Mouse (Mus musculus) hindbrain, postnatal 0 days (tissue): ENCODE measurements at regions not wholly inside any gene's neighbourhood (a gene's known extent, or its start where the extent isn't known, plus 50 kb on each side); places are given as distances from the start of the nearest gene placed in this dataset.

Source experiments
- ATAC-seq: fragments of 200-750 bp; cut with Nextera tagmentation; 2 replicates; pipeline ENCODE4 v1.8.0; 2017; ENCODE audit warnings: mild to moderate bottlenecking, moderate TSS enrichment, moderate library complexity
- DNase-seq: peaks from one replicate; pipeline ENCODE4 v3.0.0-alpha.2; 2015; ENCODE audit warnings: low spot score
- H3K27ac ChIP-seq: fragments of 300-500 bp; sonication (generic); 2 replicates; pipeline ENCODE4 v1.5.1; 2014; ENCODE audit warnings: mild to moderate bottlenecking
- H3K27me3 ChIP-seq: fragments of 300-500 bp; sonication (generic); 2 replicates; pipeline ENCODE4 v1.6.1; 2014; ENCODE audit warnings: low read length, mixed read lengths; ENCODE audit not compliant: insufficient read depth
- H3K36me3 ChIP-seq: fragments of 300-500 bp; sonication (generic); 2 replicates; pipeline ENCODE4 v1.6.1; 2014; ENCODE audit warnings: low read length, mixed read lengths; ENCODE audit not compliant: insufficient read depth
- H3K4me1 ChIP-seq: fragments of 300-500 bp; sonication (generic); 2 replicates; pipeline ENCODE4 v1.6.1; 2014; ENCODE audit warnings: antibody characterized with exemption, low read length, mixed read lengths; ENCODE audit not compliant: insufficient read depth
- H3K4me2 ChIP-seq: fragments of 300-500 bp; sonication (generic); 2 replicates; pipeline ENCODE4 v1.6.1; 2014; ENCODE audit warnings: low read depth, mild to moderate bottlenecking, low read length, moderate library complexity, mixed read lengths
- H3K4me3 ChIP-seq: fragments of 300-500 bp; sonication (generic); 2 replicates; pipeline ENCODE4 v1.5.1; 2014; ENCODE audit warnings: low read length
- H3K9ac ChIP-seq: fragments of 300-500 bp; sonication (generic); replicated peaks from 2 replicates; pipeline ENCODE4 v1.6.1; 2014; ENCODE audit warnings: mild to moderate bottlenecking, low read length, moderate library complexity, mixed read lengths
- H3K9me3 ChIP-seq: fragments of 300-500 bp; sonication (generic); 2 replicates; pipeline ENCODE4 v1.6.1; 2016; ENCODE audit warnings: low read length, mixed read lengths
- CTCF ChIP-seq: IDR thresholded peaks from 2 replicates; pipeline ENCODE4 v1.5.1; 2016; ENCODE audit warnings: antibody characterized with exemption, control low read depth, low read depth
- WGBS: fragments of 180-500 bp; shearing (Covaris S2); extraction: QIAGEN DNeasy Blood & Tissue Kit; methylation state at CpG from one replicate; pipeline ENCODE4 v1.1.7; 2014; 5-methylcytosine and 5-hydroxymethylcytosine counted together

DNA sequence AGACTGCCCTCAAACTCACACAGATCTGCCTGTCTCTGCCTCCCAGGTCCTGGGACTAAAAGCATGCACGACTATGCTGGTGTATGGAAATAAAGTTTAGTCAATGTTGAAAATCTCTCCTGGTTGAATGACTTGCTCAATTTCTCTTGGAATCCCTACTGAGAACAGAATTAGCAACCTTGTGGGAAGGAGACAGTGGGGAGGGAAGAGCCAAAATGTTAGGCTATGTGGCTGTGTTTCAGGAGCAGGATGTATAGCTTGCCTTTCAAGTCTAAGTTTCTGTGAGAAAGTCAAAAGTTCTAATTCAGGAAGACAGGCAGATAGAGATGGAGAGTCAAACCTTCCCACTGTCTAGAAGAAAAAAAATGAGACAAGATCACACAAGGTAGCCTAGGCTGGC lies 168.3 kb upstream of the Creb1 start:
- H3K36me3 ChIP-seq: no peaks in the 10 kb centered on the region
- H3K4me3 ChIP-seq: no peak overlapping the region
- H3K27me3 ChIP-seq: no peaks in the 10 kb centered on the region
- 0 out of 2 replicates have a peak, but pooled peaks cover 6% of the 10 kb centered on the region for H3K4me1 ChIP-seq
- H3K9ac ChIP-seq: no peak overlapping the region
- H3K27ac ChIP-seq: no peak overlapping the region
- ATAC-seq (no peak), DNase-seq (no peak)
- H3K4me2 ChIP-seq: no peak overlapping the region
- TF ChIP-seq CTCF: no peak
- H3K9me3 ChIP-seq: no peaks in the 10 kb centered on the region
- WGBS: 84% methylated on average over 1 of the region's 1 CpGs

- no peak overlapping the region for H3K9ac ChIP-seq
- no peaks in the 10 kb centered on the region for H3K36me3 ChIP-seq
- no peaks in the 10 kb centered on the region for H3K9me3 ChIP-seq
- H3K27ac ChIP-seq: peak overlapping the region; percentile 26; the same call in 1 of the 2 replicates
- no peaks in the 10 kb centered on the region for H3K27me3 ChIP-seq
- no peak for TF ChIP-seq CTCF
- peak; percentile 61 for ATAC-seq
- 28% methylated on average over 4 of the region's 4 CpGs for WGBS
- H3K4me1 ChIP-seq: peaks cover 8% of the 10 kb centered on the region; the same call in 1 of the 2 replicates
- H3K4me3 ChIP-seq: no peak overlapping the region
- peak; percentile 43 for DNase-seq
- H3K4me2 ChIP-seq: no peak overlapping the region
Measured at GRCm38 (mm10) chr1:64361959-64362638, 170.3 kb upstream of the Creb1 start.

- ATAC-seq (no peak), DNase-seq (no peak)
- no peak overlapping the region for H3K4me3 ChIP-seq
- no peak overlapping the region for H3K9ac ChIP-seq
- H3K27me3 ChIP-seq: no peaks in the 10 kb centered on the region
- H3K27ac ChIP-seq: no peak overlapping the region
- H3K36me3 ChIP-seq: no peaks in the 10 kb centered on the region
- WGBS: 62% methylated on average over 3 of the region's 3 CpGs
- TF ChIP-seq CTCF: no peak
- no peaks in the 10 kb centered on the region for H3K9me3 ChIP-seq
- H3K4me1 ChIP-seq: no peaks in the 10 kb centered on the region
- no peak overlapping the region for H3K4me2 ChIP-seq
Measured at GRCm38 (mm10) chr1:64343268-64343667, 189.2 kb upstream of the Creb1 start.

- peak; percentile 55 for DNase-seq
- H3K27me3 ChIP-seq: no peaks in the 10 kb centered on the region
- TF ChIP-seq CTCF: no peak
- ATAC-seq: peak; percentile 38; the same call in 1 of the 2 replicates
- H3K4me1 ChIP-seq: peaks cover 4% of the 10 kb centered on the region; the same call in 1 of the 2 replicates
- H3K4me2 ChIP-seq: no peak overlapping the region
- H3K36me3 ChIP-seq: no peaks in the 10 kb centered on the region
- no peak overlapping the region for H3K4me3 ChIP-seq
- no peaks in the 10 kb centered on the region for H3K9me3 ChIP-seq
- H3K27ac ChIP-seq: no peak overlapping the region
- 62% methylated on average over 6 of the region's 6 CpGs for WGBS
- H3K9ac ChIP-seq: no peak overlapping the region
Measured at GRCm38 (mm10) chr1:64341596-64341995, 190.8 kb upstream of the Creb1 start.

GRCm38 (mm10) chr1:64338575-64338961 lies 193.9 kb upstream of the Creb1 start:
- no peak overlapping the region for H3K4me3 ChIP-seq
- no peak overlapping the region for H3K27ac ChIP-seq
- TF ChIP-seq CTCF: no peak
- H3K36me3 ChIP-seq: no peaks in the 10 kb centered on the region
- H3K4me2 ChIP-seq: no peak overlapping the region
- no peak for ATAC-seq
- H3K4me1 ChIP-seq: peaks cover 4% of the 10 kb centered on the region; the same call in 1 of the 2 replicates
- H3K9ac ChIP-seq: no peak overlapping the region
- 55% methylated on average over 9 of the region's 9 CpGs for WGBS
- H3K27me3 ChIP-seq: no peaks in the 10 kb centered on the region
- H3K9me3 ChIP-seq: no peaks in the 10 kb centered on the region
- DNase-seq: no peak

DNA sequence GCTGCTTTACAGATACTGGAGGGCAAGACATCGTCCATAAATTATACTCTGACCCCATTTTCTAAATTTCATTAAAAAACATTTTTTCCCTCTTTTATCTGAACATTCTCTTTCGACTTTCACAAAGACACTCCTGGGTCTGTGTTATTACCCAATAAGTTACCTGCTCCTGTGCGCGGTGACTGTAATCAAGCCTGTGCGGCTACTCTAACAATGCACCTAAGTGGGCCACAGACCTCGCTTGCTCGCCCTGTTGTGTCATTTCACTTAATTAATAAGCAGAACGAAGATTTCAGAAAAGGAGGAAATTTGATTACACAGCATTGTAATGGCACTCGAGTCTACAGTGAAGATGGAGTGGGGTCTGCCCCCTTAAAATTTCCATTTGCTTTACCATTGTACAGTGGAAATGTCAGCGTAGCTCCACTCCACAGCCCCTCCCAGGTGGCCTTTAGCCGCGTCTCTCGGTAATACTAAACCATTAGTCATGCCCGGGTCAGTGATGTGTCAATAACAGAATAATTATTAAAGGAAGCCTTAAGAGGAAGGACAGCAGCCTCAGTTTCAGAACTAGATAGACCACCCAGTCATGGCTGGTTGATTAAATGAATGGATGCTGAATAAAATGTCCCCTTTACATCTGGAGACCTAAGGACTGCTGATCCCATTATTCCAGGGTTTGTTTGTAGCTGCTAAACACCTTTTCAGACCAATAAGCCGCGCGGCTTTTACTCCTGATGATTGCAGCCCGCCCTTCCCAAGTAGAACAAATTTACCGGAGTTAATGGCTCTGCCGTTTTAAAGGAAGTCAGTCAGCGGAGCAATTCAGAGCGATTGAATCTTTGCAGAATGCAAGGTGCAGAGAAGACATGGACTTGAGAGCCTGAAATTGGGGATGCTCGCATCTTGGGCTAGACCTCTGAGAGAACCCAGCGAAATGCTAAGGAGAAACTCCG lies 194.5 kb upstream of the Creb1 start:
- peak; percentile 53; the same call in 1 of the 2 replicates for ATAC-seq
- H3K4me2 ChIP-seq: peak overlapping the region; percentile 22
- no peak overlapping the region for H3K27ac ChIP-seq
- H3K4me1 ChIP-seq: peaks cover 4% of the 10 kb centered on the region; the same call in 1 of the 2 replicates
- no peak overlapping the region for H3K4me3 ChIP-seq
- no peak overlapping the region for H3K9ac ChIP-seq
- H3K9me3 ChIP-seq: no peaks in the 10 kb centered on the region
- TF ChIP-seq CTCF: no peak
- peak; percentile 49 for DNase-seq
- H3K36me3 ChIP-seq: no peaks in the 10 kb centered on the region
- 44% methylated on average over 25 of the region's 25 CpGs for WGBS
- H3K27me3 ChIP-seq: no peaks in the 10 kb centered on the region
